Mouse (Mus musculus) midbrain, embryonic 12.5 days (tissue): Measurements from ENCODE around the gene Isca2. TPM values are rescaled to one million over a fixed set of nuclear protein-coding genes. Genes with fewer than 3 reads are reported as not detected.

Experiments used
- ATAC-seq: fragments of 200-750 bp; cut with Nextera tagmentation; 2 replicates; pipeline ENCODE4 v1.8.0; 2017; ENCODE audit warnings: low read depth, moderate TSS enrichment, moderate library complexity; ENCODE audit not compliant: low FRiP score
- H3K27ac ChIP-seq: fragments of 300-500 bp; sonication (generic); replicated peaks from 2 replicates; pipeline ENCODE4 v1.5.1; 2016; ENCODE audit warnings: mild to moderate bottlenecking
- H3K27me3 ChIP-seq: fragments of 300-500 bp; sonication (generic); 2 replicates; pipeline ENCODE4 v1.6.1; 2016; ENCODE audit warnings: mild to moderate bottlenecking
- H3K36me3 ChIP-seq: fragments of 300-500 bp; sonication (generic); 2 replicates; pipeline ENCODE4 v1.6.1; 2016
- H3K4me1 ChIP-seq: fragments of 300-500 bp; sonication (generic); 2 replicates; pipeline ENCODE4 v1.6.1; 2016
- H3K4me2 ChIP-seq: fragments of 300-500 bp; sonication (generic); replicated peaks from 2 replicates; pipeline ENCODE4 v1.6.1; 2016; ENCODE audit warnings: mild to moderate bottlenecking, moderate library complexity
- H3K4me3 ChIP-seq: fragments of 300-500 bp; sonication (generic); 2 replicates; pipeline ENCODE4 v1.5.1; 2016; ENCODE audit warnings: mild to moderate bottlenecking
- H3K9ac ChIP-seq: fragments of 300-500 bp; sonication (generic); replicated peaks from 2 replicates; pipeline ENCODE4 v1.6.1; 2016; ENCODE audit warnings: mild to moderate bottlenecking, moderate library complexity
- H3K9me3 ChIP-seq: fragments of 300-500 bp; sonication (generic); 2 replicates; pipeline ENCODE4 v1.6.1; 2016; ENCODE audit warnings: mild to moderate bottlenecking
- WGBS: fragments of 180-500 bp; shearing (Covaris S2); methylation state at CpG from one replicate; pipeline ENCODE4 v1.1.7; 2016; 5-methylcytosine and 5-hydroxymethylcytosine counted together
- polyA plus RNA-seq: library from polyadenylated mRNA; unstranded; fragments of >200 nt; fragmentation: Nextera tagmentation; extraction: Ambion mirVana; gene quantifications from 2 replicates; pipeline ENCODE4 v1.2.1, GENCODE M21; 2016

Isca2 gene
- polyA plus RNA-seq, 1 experiment from 2014 or later: 168 TPM

DNA sequence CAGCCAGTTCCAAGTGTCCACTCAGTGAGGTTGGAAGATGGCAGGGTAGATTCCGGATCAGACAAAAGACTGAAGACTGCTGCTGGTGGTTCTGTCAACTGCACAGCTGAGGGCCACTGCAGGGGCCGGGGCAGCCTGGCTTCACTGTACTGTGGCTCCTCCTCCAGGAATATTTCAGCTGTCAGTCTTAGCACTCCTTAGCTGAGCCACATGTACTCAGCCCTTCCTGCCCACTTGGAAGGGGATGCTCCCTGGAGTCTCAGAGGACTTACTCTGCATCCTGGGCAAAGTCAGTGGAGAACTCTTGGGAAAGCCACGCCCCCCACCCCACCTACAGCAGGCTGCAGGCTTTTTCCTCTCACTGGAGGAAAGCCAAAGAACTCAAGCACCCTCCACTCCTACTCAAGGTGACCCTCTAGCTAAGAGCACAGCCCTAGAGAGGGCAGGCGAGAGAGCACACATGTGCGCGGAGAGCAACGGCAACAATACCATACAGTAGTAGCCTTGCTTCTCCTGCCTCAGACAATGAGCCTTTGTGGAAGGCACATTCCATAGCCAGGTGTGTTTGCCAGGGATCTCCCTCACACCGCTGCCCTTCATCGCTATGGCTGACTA is 32.3 kb downstream of the Isca2 start:
- Histone ChIP-seq H3K27ac (no peak overlapping the region), H3K36me3 (no peaks in the 10 kb centered on the region), H3K9ac (no peak overlapping the region), H3K4me3 (no peak overlapping the region), H3K4me1 (no peaks in the 10 kb centered on the region), H3K27me3 (no peaks in the 10 kb centered on the region), H3K4me2 (no peak overlapping the region), H3K9me3 (no peaks in the 10 kb centered on the region)
- ATAC-seq: no peak
- 89% methylated on average over 9 of the region's 9 CpGs for WGBS

GRCm38 (mm10) chr12:84806010-84806409 is 33.0 kb downstream of the Isca2 start:
- 74% methylated on average over 1 of the region's 1 CpGs for WGBS

DNA sequence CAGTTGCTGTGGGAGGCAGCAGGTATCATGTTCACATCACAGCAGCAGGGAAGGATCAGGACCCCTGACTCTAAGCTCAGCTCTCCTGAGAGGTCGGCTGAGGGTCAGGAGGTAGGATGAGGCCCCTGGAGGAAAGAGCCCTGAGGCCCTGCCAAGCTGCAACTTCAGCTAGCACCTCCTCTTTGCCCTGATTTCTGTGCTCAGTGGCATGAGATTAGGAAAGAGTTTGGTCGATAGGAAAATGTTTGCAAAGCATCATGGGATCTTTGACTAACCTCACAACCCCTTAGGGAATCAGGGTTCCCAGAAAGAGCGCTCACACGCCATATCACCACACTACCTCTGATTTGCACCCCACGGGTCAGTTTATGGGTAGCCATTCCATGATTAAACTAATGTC is 33.7 kb downstream of the Isca2 start:
- no peak for ATAC-seq
- Histone ChIP-seq H3K4me2 (no peak overlapping the region), H3K4me1 (no peaks in the 10 kb centered on the region), H3K36me3 (no peaks in the 10 kb centered on the region), H3K4me3 (no peak overlapping the region), H3K27ac (no peak overlapping the region), H3K9ac (no peak overlapping the region), H3K27me3 (no peaks in the 10 kb centered on the region), H3K9me3 (no peaks in the 10 kb centered on the region)
- 69% methylated on average over 5 of the region's 5 CpGs for WGBS

More at GRCm38 (mm10) chr12:84806010-84806409, 33.0 kb downstream of the Isca2 start:
- no peak overlapping the region for H3K4me2 ChIP-seq
- no peak overlapping the region for H3K4me3 ChIP-seq
- H3K27me3 ChIP-seq: no peaks in the 10 kb centered on the region
- H3K36me3 ChIP-seq: no peaks in the 10 kb centered on the region
- H3K4me1 ChIP-seq: no peaks in the 10 kb centered on the region
- no peaks in the 10 kb centered on the region for H3K9me3 ChIP-seq
- H3K9ac ChIP-seq: no peak overlapping the region
- ATAC-seq: no peak
- no peak overlapping the region for H3K27ac ChIP-seq

DNA sequence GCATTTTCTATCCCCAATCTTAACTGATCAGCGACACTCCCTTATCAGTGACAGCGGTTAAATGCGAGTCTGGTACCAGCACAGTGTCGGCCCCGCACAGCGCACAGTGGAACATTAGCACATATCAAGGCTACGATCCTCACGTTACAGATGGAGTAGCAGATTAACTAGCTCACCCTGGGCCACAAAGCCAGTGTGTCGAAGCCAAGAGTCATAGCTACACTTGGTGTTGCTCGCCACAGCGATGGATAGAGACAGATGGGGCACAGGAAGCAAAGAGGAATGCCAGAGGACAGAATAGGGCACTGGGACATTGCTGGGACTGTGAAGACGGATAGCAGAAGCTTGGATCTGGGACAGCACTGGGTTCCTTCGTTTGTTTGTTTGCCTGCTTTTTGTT is 34.3 kb downstream of the Isca2 start:
- Histone ChIP-seq H3K4me1 (no peaks in the 10 kb centered on the region), H3K4me2 (no peak overlapping the region), H3K9me3 (no peaks in the 10 kb centered on the region), H3K36me3 (no peaks in the 10 kb centered on the region), H3K27me3 (no peaks in the 10 kb centered on the region), H3K4me3 (no peak overlapping the region), H3K9ac (no peak overlapping the region), H3K27ac (no peak overlapping the region)
- WGBS: 87% methylated on average over 13 of the region's 13 CpGs
- no peak for ATAC-seq

DNA sequence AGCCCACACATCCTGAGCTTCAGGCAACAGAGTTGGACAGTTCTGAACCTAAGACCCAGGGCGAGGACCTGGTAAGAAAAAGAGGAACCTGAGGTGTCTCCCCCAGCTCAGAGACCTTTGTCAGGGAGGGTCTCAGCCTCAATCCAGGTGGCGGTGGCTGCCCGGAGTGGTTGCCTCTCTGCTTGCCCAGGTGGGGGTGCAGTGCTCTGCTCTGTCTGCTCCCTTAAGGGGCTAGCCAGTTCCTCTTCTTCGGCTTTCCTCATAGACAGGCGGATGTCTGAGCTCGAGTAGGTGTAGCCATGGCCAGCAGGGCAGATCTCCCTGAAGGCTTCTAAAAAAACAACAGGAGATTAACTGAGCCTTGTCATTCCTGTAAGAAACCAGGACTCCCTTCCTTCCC is 36.0 kb downstream of the Isca2 start:
- Histone ChIP-seq H3K4me1 (no peaks in the 10 kb centered on the region), H3K27me3 (no peaks in the 10 kb centered on the region), H3K27ac (no peak overlapping the region), H3K36me3 (no peaks in the 10 kb centered on the region), H3K4me2 (no peak overlapping the region), H3K9ac (no peak overlapping the region), H3K4me3 (no peak overlapping the region), H3K9me3 (no peaks in the 10 kb centered on the region)
- no peak for ATAC-seq
- WGBS: 85% methylated on average over 6 of the region's 6 CpGs

DNA sequence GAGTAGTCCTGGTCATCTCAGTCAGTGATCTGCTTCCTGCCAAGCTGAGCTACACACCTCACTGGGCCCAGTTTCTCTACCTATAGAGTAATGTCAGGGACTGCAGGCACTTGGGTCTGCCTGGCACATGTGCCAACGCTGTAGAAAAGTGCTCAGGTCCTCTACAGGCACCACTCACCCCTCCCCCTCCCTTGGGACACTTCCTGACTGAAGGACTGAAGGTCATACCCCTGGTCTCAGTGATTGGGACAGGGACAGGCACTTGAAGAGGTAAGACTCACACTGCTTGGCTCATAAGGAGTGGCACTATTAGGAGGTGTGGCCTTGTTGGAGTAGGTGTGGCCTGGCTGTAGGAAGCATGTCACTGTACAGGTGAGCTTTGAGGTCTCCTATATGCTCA is 37.8 kb downstream of the Isca2 start:
- H3K27me3 ChIP-seq: no peaks in the 10 kb centered on the region
- WGBS: 69% methylated on average over 1 of the region's 1 CpGs
- ATAC-seq: no peak
- no peak overlapping the region for H3K27ac ChIP-seq
- no peak overlapping the region for H3K4me2 ChIP-seq
- no peaks in the 10 kb centered on the region for H3K9me3 ChIP-seq
- no peak overlapping the region for H3K9ac ChIP-seq
- H3K4me3 ChIP-seq: no peak overlapping the region
- no peaks in the 10 kb centered on the region for H3K36me3 ChIP-seq
- no peaks in the 10 kb centered on the region for H3K4me1 ChIP-seq

DNA sequence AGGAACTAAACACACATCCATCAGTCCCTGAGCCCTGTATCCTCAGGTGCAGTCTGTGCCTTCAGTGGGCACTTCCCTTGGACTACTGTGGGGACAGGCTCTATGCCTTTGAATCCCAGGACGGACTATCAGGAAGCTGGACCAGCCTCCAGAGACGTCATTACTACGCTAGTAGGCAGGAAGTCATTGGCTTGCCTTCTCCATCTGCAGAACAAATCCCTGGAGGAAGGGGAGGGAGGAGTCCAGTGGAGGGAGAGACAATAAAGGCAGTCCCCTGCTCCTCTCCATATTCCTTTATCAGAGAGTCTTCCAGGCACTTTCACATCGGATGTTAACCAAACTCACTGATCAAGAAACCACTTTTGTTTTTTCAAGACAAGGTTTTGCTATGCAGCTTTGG is 38.5 kb downstream of the Isca2 start:
- 75% methylated on average over 4 of the region's 4 CpGs for WGBS
- Histone ChIP-seq H3K4me2 (no peak overlapping the region), H3K9ac (no peak overlapping the region), H3K4me1 (no peaks in the 10 kb centered on the region), H3K9me3 (no peaks in the 10 kb centered on the region), H3K27me3 (no peaks in the 10 kb centered on the region), H3K27ac (no peak overlapping the region), H3K4me3 (no peak overlapping the region), H3K36me3 (no peaks in the 10 kb centered on the region)
- ATAC-seq: no peak

DNA sequence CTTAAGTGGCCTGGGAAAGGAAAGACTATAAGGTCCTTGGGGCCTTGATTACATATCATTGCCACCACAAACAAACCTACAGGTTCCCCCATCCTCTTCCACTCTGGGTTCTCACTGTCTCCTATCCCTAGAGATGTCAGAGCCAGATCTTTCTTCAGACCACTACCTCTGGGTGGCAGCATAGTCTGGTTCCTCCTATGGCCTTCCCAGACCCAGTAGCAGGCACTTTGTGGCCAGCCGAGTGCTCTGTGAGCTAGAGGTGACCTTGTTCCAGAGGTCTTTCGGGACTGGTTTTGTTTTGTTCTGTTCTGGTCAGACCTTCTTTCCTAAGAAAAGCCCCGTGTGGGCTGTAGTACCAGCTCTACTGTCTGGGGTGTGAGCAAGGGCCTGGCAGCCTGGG is 39.0 kb downstream of the Isca2 start:
- Histone ChIP-seq H3K27me3 (no peaks in the 10 kb centered on the region), H3K9ac (no peak overlapping the region), H3K4me2 (no peak overlapping the region), H3K9me3 (no peaks in the 10 kb centered on the region), H3K36me3 (no peaks in the 10 kb centered on the region), H3K4me1 (no peaks in the 10 kb centered on the region), H3K27ac (no peak overlapping the region), H3K4me3 (no peak overlapping the region)
- WGBS: 71% methylated on average over 3 of the region's 3 CpGs
- no peak for ATAC-seq

DNA sequence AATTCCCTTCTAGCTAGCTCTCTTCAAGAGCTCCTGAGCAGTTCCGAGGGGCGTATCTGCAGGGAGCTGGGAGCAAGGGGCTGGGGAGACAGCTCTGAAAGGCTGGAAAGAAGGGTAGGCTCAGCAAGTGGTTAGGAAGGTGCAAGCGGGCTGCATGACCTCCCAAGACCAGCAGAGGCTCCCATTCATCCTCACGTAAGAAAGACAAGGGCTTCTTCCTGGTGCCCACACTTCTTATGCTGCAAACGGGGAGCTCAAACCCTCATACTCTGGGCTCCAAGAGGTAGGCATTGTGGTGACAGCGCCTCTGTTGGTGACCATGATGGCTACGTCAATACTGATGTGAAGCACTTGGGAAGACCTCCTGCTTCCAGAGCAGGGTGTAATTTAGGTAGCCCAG is 40.7 kb downstream of the Isca2 start:
- 42% methylated on average over 7 of the region's 7 CpGs for WGBS
- H3K4me1 ChIP-seq: no peaks in the 10 kb centered on the region
- no peak overlapping the region for H3K9ac ChIP-seq
- no peak overlapping the region for H3K27ac ChIP-seq
- H3K9me3 ChIP-seq: no peaks in the 10 kb centered on the region
- no peak for ATAC-seq
- H3K4me2 ChIP-seq: no peak overlapping the region
- no peaks in the 10 kb centered on the region for H3K27me3 ChIP-seq
- H3K36me3 ChIP-seq: no peaks in the 10 kb centered on the region
- H3K4me3 ChIP-seq: no peak overlapping the region

- 79% methylated on average over 3 of the region's 3 CpGs for WGBS
- no peaks in the 10 kb centered on the region for H3K9me3 ChIP-seq
- no peaks in the 10 kb centered on the region for H3K4me1 ChIP-seq
- H3K36me3 ChIP-seq: no peaks in the 10 kb centered on the region
- H3K4me2 ChIP-seq: no peak overlapping the region
- ATAC-seq: no peak
- H3K27ac ChIP-seq: no peak overlapping the region
- H3K27me3 ChIP-seq: no peaks in the 10 kb centered on the region
- no peak overlapping the region for H3K4me3 ChIP-seq
- H3K9ac ChIP-seq: no peak overlapping the region
Measured at GRCm38 (mm10) chr12:84814663-84815325, 41.7 kb downstream of the Isca2 start.

- H3K9me3 ChIP-seq: no peaks in the 10 kb centered on the region
- no peak overlapping the region for H3K27ac ChIP-seq
- H3K27me3 ChIP-seq: no peaks in the 10 kb centered on the region
- 68% methylated on average over 4 of the region's 4 CpGs for WGBS
- H3K4me2 ChIP-seq: no peak overlapping the region
- no peak overlapping the region for H3K9ac ChIP-seq
- H3K4me3 ChIP-seq: no peak overlapping the region
- ATAC-seq: no peak
- no peaks in the 10 kb centered on the region for H3K36me3 ChIP-seq
- H3K4me1 ChIP-seq: no peaks in the 10 kb centered on the region
Measured at GRCm38 (mm10) chr12:84818496-84818895, 45.4 kb downstream of the Isca2 start.

- Histone ChIP-seq H3K27me3 (no peaks in the 10 kb centered on the region), H3K9ac (no peak overlapping the region), H3K27ac (no peak overlapping the region), H3K4me1 (no peaks in the 10 kb centered on the region), H3K9me3 (no peaks in the 10 kb centered on the region), H3K36me3 (no peaks in the 10 kb centered on the region), H3K4me2 (no peak overlapping the region), H3K4me3 (no peak overlapping the region)
- WGBS: 85% methylated on average over 13 of the region's 13 CpGs
- ATAC-seq: no peak
Measured at GRCm38 (mm10) chr12:84819236-84820168, 46.5 kb downstream of the Isca2 start.
